Mouse (Mus musculus) WW6 (cell line): ENCODE data around the gene Hoxc9.

ENCODE experiments used
- DNase-seq: peaks from one replicate; pipeline ENCODE4 v3.0.0-alpha.2; 2013; ENCODE audit warnings: low read depth, low spot score

The Hoxc9 gene

DNA sequence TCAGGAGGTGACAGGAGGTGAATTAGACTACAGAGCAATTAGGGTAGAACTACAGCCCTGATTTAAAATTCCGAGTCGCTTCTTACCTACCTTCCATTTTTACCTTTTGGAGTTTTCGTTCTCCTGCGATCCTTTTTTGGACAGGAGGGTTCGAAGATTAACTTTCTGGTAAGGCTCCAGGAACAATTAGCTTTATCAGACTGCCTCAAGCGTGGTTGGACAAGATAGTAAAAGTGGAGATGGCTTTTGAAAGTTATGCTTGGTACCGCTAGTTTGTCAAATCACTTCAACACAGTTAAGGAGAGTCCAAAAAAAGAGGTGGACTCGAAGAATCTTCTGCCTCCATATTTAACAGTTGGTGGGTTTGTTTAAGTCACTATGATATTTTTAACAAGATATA, 45.3 kb downstream of the Hoxc9 start:
- DNase-seq = no peak

DNA sequence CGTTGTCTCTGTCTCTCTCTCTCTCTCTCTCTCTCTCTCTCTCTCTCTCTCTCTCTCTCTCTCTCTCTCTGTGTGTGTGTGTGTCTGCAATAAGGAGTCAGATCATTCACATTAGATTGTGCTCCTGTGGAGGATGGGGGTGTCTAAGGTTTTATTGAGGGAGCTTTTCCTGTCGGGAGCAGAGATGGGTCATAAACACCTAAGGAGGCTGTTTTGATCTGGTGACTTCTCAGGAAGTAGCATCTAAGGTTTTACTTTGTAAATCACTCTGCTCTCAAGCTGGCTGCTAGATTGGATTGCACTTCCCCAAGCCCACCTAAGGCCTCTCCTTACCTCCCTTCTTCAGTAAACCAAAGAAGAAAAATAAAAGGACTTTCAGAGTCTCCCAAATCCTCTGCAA, 47.9 kb downstream of the Hoxc9 start:
- DNase-seq = no peak

DNA sequence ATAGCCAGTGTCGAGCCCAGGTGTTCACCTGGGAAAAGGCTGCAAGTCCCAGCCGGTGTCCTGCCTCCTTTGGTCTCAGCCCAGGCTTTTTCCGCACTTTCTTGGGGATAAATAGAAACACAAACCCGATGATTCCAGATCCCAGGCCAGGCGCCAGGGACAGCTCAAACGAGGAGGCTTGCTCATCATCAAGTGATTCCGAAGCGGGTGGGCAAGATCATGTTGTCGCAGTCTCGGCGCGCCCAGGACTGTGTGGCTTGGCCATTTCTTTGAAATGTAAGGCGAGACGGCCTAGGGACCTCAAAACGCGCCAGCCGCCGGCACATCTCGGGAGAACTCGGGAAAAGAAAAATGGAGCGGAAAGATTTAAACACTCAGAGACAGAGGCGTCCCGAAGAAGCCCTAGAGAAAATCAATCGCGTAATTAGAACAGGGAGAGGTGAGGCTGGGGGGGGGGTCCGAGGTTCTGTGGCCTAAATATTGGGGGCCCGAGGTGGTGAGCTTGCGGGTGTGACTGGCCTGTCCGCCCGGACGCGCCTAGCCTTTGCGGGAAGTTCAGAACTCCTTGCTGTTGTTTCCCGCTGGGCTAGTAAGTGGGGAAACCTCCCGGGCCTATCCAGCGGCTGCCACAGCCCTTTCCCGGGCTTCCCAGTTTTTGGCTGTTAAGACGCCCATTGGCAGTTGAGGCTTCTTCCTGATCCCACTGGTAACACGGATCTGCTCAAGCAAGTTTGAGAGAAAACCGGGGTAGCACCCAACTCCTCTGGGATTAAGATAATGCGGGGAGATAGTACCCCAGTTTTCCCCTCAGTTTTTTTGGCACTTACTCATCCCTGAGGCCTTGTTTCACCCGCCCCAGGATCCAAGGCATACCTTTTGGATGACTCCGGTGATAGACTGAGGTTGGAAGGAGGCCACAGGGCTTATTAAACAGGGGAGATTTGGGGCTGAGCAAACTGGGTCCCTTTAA, 51.3 kb downstream of the Hoxc9 start:
- DNase-seq = no peak

DNA sequence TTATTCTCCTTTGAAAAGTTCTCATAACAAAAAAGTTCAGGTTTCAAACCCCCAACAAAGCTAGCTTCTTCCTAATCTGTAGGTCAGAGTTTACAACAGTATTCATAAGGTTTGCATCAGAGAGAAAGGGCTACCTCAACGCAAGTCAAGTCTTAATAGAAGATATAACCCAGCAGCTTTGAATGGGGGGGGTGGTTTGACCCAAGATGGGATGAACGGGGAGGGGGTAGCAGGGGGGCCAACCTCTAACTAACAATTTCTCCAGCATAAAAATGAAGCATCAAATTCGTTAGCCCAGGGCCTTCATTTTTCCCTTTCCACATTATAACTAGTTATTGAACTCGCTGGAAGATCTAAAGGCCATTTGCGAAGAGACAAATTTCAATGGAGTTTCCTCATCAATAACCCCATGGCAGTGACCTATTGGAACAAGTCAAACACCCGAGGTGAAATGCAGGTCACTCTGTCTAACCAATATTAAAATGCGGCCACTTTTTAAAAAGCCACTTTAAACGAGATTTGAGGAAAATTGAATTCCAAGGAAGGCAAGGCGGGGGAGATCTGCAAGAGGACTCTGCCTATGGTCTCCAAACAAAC, 52.8 kb downstream of the Hoxc9 start:
- no peak for DNase-seq

DNA sequence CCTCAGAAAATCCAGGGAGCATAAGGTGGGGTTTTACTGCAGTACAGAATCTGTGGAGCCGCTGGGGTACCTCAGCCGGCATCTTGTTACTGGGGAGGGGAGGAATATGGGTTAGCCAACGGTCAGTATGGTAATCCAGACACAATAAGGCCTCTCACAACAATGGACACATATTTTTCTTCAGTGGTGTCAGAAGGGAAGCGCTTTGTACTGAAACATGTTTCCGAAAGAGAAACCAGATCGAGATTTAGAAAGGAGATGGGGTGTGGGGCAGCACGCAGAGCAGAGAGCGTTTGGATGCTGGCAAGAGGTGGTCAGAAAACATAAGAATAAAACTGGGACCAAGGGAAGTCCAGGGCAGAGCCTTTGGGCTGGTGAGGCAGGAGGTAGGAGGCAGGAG, 53.9 kb downstream of the Hoxc9 start:
- DNase-seq = no peak

DNA sequence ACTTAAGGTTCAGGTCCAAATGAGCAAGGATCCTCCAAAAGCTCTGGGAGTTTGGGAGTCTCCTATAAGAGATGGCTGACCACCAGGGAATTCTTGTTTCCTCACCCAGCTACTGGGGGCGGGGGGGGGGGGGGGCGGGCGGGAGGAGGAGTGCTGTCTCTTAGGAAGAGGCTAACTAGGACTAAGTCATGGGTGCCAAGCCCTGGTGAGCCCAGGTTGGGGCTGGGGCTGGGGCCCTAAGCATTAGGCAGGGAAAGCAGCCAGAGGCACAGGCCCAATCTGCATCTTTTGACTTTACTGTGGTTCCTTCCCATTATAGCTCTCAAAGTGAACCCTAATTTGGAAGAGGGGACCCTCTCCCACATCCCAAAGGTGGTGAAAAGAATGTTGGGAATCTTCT, 55.9 kb downstream of the Hoxc9 start:
- no peak for DNase-seq

DNA sequence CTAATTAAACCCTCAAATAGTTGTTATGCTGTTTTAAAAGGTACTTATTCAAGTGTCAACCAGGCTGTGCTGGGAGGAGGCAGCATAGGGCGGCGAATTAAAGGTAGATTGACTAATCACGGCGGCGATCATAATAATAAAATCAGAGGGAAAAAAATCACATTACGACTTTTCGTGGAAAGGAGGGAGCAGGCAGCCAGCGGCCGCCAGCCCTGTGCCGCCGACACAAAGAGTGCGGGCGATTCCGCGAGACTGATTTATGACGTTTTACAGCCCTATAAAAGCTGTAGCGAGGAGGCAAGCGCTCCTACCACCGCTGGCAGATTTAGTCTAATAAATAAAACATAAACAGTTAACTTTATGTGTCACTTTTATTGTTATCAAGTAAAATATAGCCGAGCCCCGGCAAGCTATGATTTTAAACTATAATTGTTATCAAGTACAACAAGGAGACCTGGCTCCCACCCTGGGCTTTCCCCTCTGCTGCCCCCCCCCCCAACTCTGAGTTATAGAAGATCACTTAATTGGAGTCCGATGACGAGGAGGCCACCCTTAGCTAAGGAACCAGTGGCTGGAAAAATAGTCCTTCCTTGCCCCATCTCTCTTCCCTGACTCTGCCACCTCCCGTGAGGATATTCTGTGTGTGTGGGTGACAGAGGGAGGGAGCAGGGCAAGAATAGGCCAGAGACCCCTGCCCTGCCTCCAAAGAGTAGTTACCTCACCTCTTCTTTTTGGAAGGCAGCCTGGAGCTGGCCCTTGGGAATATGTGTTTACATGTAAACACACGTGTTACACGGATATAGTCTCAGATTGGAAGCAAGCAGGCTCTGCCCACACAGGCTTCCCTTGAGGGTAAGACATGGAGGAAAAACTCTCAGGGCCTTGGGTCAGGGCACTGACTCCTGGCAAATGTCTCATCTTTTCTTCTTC, 56.7 kb downstream of the Hoxc9 start:
- DNase-seq = no peak

DNA sequence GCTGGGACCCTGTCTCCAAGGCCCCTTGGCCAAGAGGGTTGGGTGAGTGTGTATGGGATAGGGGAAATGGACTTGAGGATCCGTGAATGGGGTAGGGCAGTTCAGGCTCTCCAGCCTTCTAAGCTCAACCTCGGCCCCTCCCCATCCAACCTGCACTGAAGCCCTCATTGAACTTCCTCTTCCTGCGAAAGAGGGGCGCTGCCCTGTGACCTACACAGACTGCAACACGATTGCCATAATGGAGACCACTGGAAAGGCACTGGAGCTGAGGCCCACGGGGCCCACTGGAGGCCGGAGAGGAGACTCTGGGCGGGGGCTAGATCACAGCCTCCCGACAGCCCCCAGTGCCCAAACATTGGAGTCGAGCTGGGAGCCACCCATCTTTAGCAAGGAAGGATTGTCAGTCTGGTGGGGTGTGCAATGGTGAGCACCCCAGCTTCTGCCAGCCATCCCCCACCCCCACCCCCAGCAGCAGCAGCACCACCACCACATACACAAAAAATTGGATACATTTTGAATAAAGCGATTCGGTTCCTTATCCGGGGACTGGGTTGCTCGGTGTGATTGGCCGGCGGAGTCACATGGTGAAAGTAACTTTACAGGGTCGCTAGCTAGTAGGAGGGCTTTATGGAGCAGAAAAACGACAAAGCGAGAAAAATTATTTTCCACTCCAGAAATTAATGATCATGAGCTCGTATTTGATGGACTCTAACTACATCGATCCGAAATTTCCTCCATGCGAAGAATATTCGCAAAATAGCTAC, 58.0 kb downstream of the Hoxc9 start:
- DNase-seq = no peak
